Mouse (Mus musculus) kidney, adult 2 months (tissue): ENCODE results near the gene Cmc2.

Experiments used
- CTCF ChIP-seq: fragments of 200-500 bp; conservative IDR thresholded peaks from 2 replicates; pipeline ENCODE4 v1.5.1; 2011; ENCODE audit warnings: low read depth, mild to moderate bottlenecking, control low read depth, low read length, moderate library complexity, mixed read lengths; ENCODE audit not compliant: insufficient read depth, insufficient read length
- POLR2A ChIP-seq: fragments of 200-500 bp; IDR thresholded peaks from one replicate; pipeline ENCODE4 v1.6.1; 2011; ENCODE audit warnings: low read depth, low read length, control low read depth

GRCm38 (mm10) chr8:116951369-116951768 lies 30.1 kb upstream of the Cmc2 start:
- no peak for TF ChIP-seq CTCF
- no peak for TF ChIP-seq POLR2A
